Mouse (Mus musculus): ENCODE data around the gene Lnpep.

GRCm38 (mm10) chr17:17583896-17584295 lies 41.0 kb downstream of the Lnpep start:
- TF ChIP-seq HCFC1 (IDR thresholded peaks at IDR 0.05; ENCODE audit: borderline replicate concordance, insufficient read depth, low read length): no peak
- TF ChIP-seq MAFK (IDR thresholded peaks at IDR 0.05; ENCODE audit: insufficient read depth, low read depth, low read length): no peak
- 0 out of 2 replicates have a peak, but pooled peaks have one; percentile 8 for TF ChIP-seq ZC3H11A (IDR thresholded peaks at IDR 0.05; ENCODE audit: borderline replicate concordance, low read depth, low read length)
- TF ChIP-seq ZNF384 (IDR thresholded peaks at IDR 0.05; ENCODE audit: low read depth, low read length): no peak

All from ES-E14 (cell line).